Mouse (Mus musculus) limb, embryonic 14.5 days (tissue): Measurements from ENCODE around the gene Cds2. TPM values are rescaled to one million over a fixed set of nuclear protein-coding genes. Genes with fewer than 3 reads are reported as not detected.

ENCODE experiments used
- ATAC-seq: fragments of 200-750 bp; cut with Nextera tagmentation; 2 replicates; pipeline ENCODE4 v1.8.0; 2017; ENCODE audit warnings: low read depth, moderate number of reproducible peaks, moderate TSS enrichment; ENCODE audit not compliant: low FRiP score
- DNase-seq: peaks from one replicate; pipeline ENCODE4 v3.0.0-alpha.2; 2015; ENCODE audit warnings: low spot score
- H3K27ac ChIP-seq: fragments of 300-500 bp; sonication (generic); replicated peaks from 2 replicates; pipeline ENCODE4 v1.5.1; 2014; ENCODE audit warnings: low read depth, mild to moderate bottlenecking, low read length, moderate library complexity, mixed read lengths
- H3K27me3 ChIP-seq: fragments of 300-500 bp; sonication (generic); 2 replicates; pipeline ENCODE4 v1.6.1; 2014; ENCODE audit warnings: low read length, mixed read lengths; ENCODE audit not compliant: control insufficient read depth, insufficient read depth
- H3K36me3 ChIP-seq: fragments of 300-500 bp; sonication (generic); 2 replicates; pipeline ENCODE4 v1.6.1; 2014; ENCODE audit warnings: mild to moderate bottlenecking, low read length, moderate library complexity, mixed read lengths; ENCODE audit not compliant: control insufficient read depth, insufficient read depth
- H3K4me1 ChIP-seq: fragments of 300-500 bp; sonication (generic); 2 replicates; pipeline ENCODE4 v1.6.1; 2014; ENCODE audit warnings: antibody characterized with exemption, low read length, mixed read lengths; ENCODE audit not compliant: control insufficient read depth, insufficient read depth
- H3K4me2 ChIP-seq: fragments of 300-500 bp; sonication (generic); replicated peaks from 2 replicates; pipeline ENCODE4 v1.6.1; 2014; ENCODE audit warnings: low read depth, mild to moderate bottlenecking, low read length, moderate library complexity; ENCODE audit not compliant: severe bottlenecking
- H3K4me3 ChIP-seq: fragments of 300-500 bp; sonication (generic); replicated peaks from 2 replicates; pipeline ENCODE4 v1.5.1; 2014; ENCODE audit warnings: low read length
- H3K9ac ChIP-seq: fragments of 300-500 bp; sonication (generic); 2 replicates; pipeline ENCODE4 v1.6.1; 2014; ENCODE audit warnings: mild to moderate bottlenecking, low read depth, low read length, moderate library complexity; ENCODE audit not compliant: severe bottlenecking
- H3K9me3 ChIP-seq: fragments of 300-500 bp; sonication (generic); 2 replicates; pipeline ENCODE4 v1.6.1; 2016; ENCODE audit warnings: low read length; ENCODE audit not compliant: control insufficient read depth
- POLR2A ChIP-seq: fragments of 200-500 bp; IDR thresholded peaks from 2 replicates; pipeline ENCODE4 v1.8.0; 2012; ENCODE audit warnings: inconsistent platforms, mild to moderate bottlenecking, moderate library complexity, borderline replicate concordance; ENCODE audit not compliant: insufficient read depth, insufficient read length; ENCODE audit errors: extremely low read depth
- WGBS: fragments of 180-500 bp; shearing (Covaris S2); extraction: QIAGEN DNeasy Blood & Tissue Kit; methylation state at CpG from one replicate; pipeline ENCODE4 v1.1.7; 2014; 5-methylcytosine and 5-hydroxymethylcytosine counted together
- polyA plus RNA-seq, 2 experiments: library from polyadenylated mRNA; depleted of rRNA in 1 of 2; stranded (reverse) in 1 of 2; unstranded in 1 of 2; fragments of >200 nt; fragmentation: Nextera tagmentation in 1 of 2; extraction: Ambion mirVana in 1 of 2; gene quantifications; 2 replicates each; pipeline versions ENCODE4 v1.2.1 to v1.2.3; 2012 to 2014

Gene Cds2
- polyA plus RNA-seq, 2 experiments: 17.1 to 21.2 TPM

- no peak for TF ChIP-seq POLR2A
- ATAC-seq (no peak), DNase-seq (no peak)
- no peaks in the 10 kb centered on the region for H3K4me1 ChIP-seq
- no peaks in the 10 kb centered on the region for H3K36me3 ChIP-seq
- H3K27ac ChIP-seq: no peak overlapping the region
- H3K4me2 ChIP-seq: no peak overlapping the region
- WGBS: 86% methylated on average over 3 of the region's 3 CpGs
- H3K4me3 ChIP-seq: no peak overlapping the region
- H3K9ac ChIP-seq: no peak overlapping the region
- no peaks in the 10 kb centered on the region for H3K9me3 ChIP-seq
- no peaks in the 10 kb centered on the region for H3K27me3 ChIP-seq
Measured at GRCm38 (mm10) chr2:132341293-132341692, 78.3 kb downstream of the Cds2 start.

DNA sequence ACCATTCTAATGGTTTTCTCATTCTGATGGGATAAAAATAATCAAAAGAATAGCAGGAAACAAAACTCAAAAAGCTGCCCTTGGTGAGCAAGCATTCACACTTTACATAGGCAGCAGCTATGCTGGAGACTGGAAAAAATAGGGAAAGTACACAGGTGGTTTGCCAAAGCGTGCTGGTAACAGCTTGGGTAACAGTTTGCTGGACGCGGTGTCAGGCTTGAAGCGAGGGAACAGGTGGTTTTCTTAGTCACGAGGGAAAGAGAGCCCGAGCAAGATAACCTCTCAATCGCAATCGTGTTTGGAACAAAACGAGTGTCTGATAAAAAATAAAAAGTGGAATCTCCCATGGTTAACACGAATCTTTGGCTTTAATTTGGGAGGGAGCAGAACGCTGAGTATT, 80.9 kb downstream of the Cds2 start:
- Histone ChIP-seq H3K4me3 (no peak overlapping the region), H3K27ac (no peak overlapping the region), H3K4me1 (no peaks in the 10 kb centered on the region), H3K27me3 (no peaks in the 10 kb centered on the region), H3K9me3 (no peaks in the 10 kb centered on the region), H3K36me3 (no peaks in the 10 kb centered on the region), H3K4me2 (no peak overlapping the region), H3K9ac (no peak overlapping the region)
- DNase-seq (no peak), ATAC-seq (no peak)
- no peak for TF ChIP-seq POLR2A
- 82% methylated on average over 11 of the region's 11 CpGs for WGBS

Other genes with a start within 250 kb of the Cds2 start
- gene Rassf2, start 232.9 kb upstream of the Cds2 start, polyA plus RNA-seq (2012; rRNA removed): 12.6 and 13.2 TPM in 2 replicates
- gene Rassf2, start 232.9 kb upstream of the Cds2 start, polyA plus RNA-seq (2014; fragmentation: Nextera tagmentation; extraction: Ambion mirVana): 14.6 and 15.1 TPM in 2 replicates
- 17.6 and 22.7 TPM in 2 replicates for gene Slc23a2, start 118.0 kb upstream of the Cds2 start, polyA plus RNA-seq (2012; rRNA removed)
- 15.6 and 19.9 TPM in 2 replicates for gene Slc23a2, start 118.0 kb upstream of the Cds2 start, polyA plus RNA-seq (2014; fragmentation: Nextera tagmentation; extraction: Ambion mirVana)
- gene Tmem230, start 15.3 kb upstream of the Cds2 start, polyA plus RNA-seq (2012; rRNA removed): 69.4 and 72.1 TPM in 2 replicates
- 47.2 and 55.6 TPM in 2 replicates for gene Tmem230, start 15.3 kb upstream of the Cds2 start, polyA plus RNA-seq (2014; fragmentation: Nextera tagmentation; extraction: Ambion mirVana)
- 284 and 315 TPM in 2 replicates for gene Pcna, start 9.8 kb upstream of the Cds2 start, polyA plus RNA-seq (2012; rRNA removed)
- 229 and 234 TPM in 2 replicates for gene Pcna, start 9.8 kb upstream of the Cds2 start, polyA plus RNA-seq (2014; fragmentation: Nextera tagmentation; extraction: Ambion mirVana)
- gene Prokr2, start 122.3 kb downstream of the Cds2 start, polyA plus RNA-seq (2012; rRNA removed): 1.4 and 2.5 TPM in 2 replicates
- 3.1 and 4.0 TPM in 2 replicates for gene Prokr2, start 122.3 kb downstream of the Cds2 start, polyA plus RNA-seq (2014; fragmentation: Nextera tagmentation; extraction: Ambion mirVana)